Mouse (Mus musculus) heart, postnatal 0 days (tissue): ENCODE measurements around the gene Smim10l2a.

Experiments used
- CTCF ChIP-seq: IDR thresholded peaks from 2 replicates; pipeline ENCODE4 v1.5.1; 2016; ENCODE audit warnings: antibody characterized with exemption, control low read depth, low read depth
- EP300 ChIP-seq: IDR thresholded peaks from 2 replicates; pipeline ENCODE4 v1.6.1; 2016; ENCODE audit warnings: antibody characterized with exemption, low read depth

DNA sequence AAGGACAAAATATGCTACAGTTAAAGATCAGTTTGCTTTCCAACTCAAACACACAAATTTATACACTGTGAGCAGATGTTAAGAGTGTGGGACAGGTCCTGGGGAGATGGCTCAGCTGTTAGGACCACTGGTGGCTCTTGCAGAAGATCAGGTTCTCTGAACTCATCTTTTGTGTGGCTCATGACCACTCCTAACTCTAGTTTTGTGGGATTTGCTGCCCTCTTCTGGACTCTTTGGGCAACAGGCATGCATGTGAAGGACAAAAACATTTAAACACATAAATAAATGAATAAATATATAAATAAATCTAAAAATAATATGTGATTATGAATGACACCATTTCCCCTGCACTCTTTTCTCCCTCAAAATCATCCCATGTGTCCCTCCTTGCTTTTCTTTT is 34.1 kb upstream of the Smim10l2a start:
- peak; percentile 44 for TF ChIP-seq CTCF
- TF ChIP-seq EP300: no peak
